Mouse (Mus musculus) erythroid progenitor cell, adult 5-6 weeks (primary cell): ENCODE data around the gene Ewsr1. TPM values are rescaled to one million over a fixed set of nuclear protein-coding genes. Genes with fewer than 3 reads are reported as not detected.

Source experiments
- ATAC-seq: replicated peaks from 2 replicates; pipeline ENCODE4 v1.8.0; 2016; ENCODE audit warnings: moderate number of reproducible peaks, mild to moderate bottlenecking, moderate TSS enrichment, inconsistent platforms; ENCODE audit not compliant: poor library complexity, low FRiP score, severe bottlenecking
- total RNA-seq, 2 experiments: library from RNA; stranded (forward) in 1 of 2; stranded (reverse) in 1 of 2; fragments of 150-400 nt in 1 of 2; fragments of 186-747, 209-891 nt in 1 of 2; gene quantifications; 2 replicates each; pipeline versions ENCODE4 v1.2.3 to v1.2.4; 2015 to 2017; ENCODE audit warnings: low replicate concordance in 2 of 2

Ewsr1 gene
- total RNA-seq, 2 experiments from 2014 or later: 242 to 439 TPM

GRCm38 (mm10) chr11:5033136-5033535, 65.9 kb downstream of the Ewsr1 start:
- ATAC-seq: 0 out of 2 replicates have a peak, but pooled peaks have one; percentile 28

DNA sequence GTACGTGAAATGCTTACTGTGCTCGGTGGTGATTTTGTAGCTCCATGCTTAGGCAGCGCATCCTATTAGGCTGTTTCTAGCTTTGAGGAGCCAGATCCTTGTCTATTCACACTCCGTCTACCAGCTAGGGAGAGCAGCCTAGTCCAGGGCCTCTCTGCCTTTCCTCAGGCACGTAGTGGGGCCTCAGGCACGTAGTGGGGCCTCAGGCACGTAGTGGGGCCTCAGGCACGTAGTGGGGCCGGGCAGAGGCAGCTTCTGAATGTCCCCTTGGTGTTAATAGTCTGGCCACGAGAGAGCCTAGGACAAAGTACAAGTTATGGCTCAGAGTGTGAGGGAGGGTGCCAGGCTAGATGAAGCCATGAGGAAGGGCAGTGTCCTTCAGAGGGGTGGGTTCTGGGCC, 66.4 kb downstream of the Ewsr1 start:
- ATAC-seq: no peak

GRCm38 (mm10) chr11:5028228-5028627, 70.8 kb downstream of the Ewsr1 start:
- ATAC-seq: no peak

DNA sequence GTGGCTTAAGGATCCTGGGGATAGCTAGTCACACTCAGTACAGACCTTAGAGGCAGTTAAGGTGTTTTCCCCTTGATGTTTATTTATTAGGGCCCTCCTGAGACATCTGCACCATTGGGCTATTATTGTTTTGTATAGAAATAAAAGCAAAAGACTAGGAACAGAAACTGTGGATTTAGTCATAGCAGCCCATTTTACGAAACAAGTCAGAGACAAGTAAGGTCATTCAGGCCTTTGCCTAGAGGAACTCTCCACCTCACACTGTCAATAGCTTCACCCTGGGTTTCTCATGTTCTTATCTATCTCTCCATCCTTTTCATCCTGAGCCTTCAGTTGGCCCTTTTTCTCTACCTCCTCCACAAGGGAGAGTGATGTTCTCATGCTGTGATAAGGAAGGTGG, 74.0 kb downstream of the Ewsr1 start:
- ATAC-seq: no peak

Other genes with a start within 250 kb of the Ewsr1 start
- 7.2 and 7.5 TPM in 2 replicates for gene Nf2, start 249.7 kb downstream of the Ewsr1 start, total RNA-seq (2015; ENCODE audit: low replicate concordance)
- gene Nf2, start 249.7 kb downstream of the Ewsr1 start, total RNA-seq (2017; ENCODE audit: low replicate concordance): 18.2 and 19.0 TPM in 2 replicates
- gene Nipsnap1, start 225.3 kb downstream of the Ewsr1 start, total RNA-seq (2015; ENCODE audit: low replicate concordance): not detected in 2 replicates
- gene Nipsnap1, start 225.3 kb downstream of the Ewsr1 start, total RNA-seq (2017; ENCODE audit: low replicate concordance): 1.3 and 12.7 TPM in 2 replicates
- 3.6 and 4.6 TPM in 2 replicates for gene Thoc5, start 203.9 kb downstream of the Ewsr1 start, total RNA-seq (2015; ENCODE audit: low replicate concordance)
- gene Thoc5, start 203.9 kb downstream of the Ewsr1 start, total RNA-seq (2017; ENCODE audit: low replicate concordance): 8.3 and 12.7 TPM in 2 replicates
- gene Nefh, start 151.2 kb downstream of the Ewsr1 start, total RNA-seq (2015; ENCODE audit: low replicate concordance): not detected in 2 replicates
- 0.39 and 0.98 TPM in 2 replicates for gene Nefh, start 151.2 kb downstream of the Ewsr1 start, total RNA-seq (2017; ENCODE audit: low replicate concordance)
- gene Ap1b1, start 112.4 kb downstream of the Ewsr1 start, total RNA-seq (2015; ENCODE audit: low replicate concordance): 42.8 and 126 TPM in 2 replicates
- gene Ap1b1, start 112.4 kb downstream of the Ewsr1 start, total RNA-seq (2017; ENCODE audit: low replicate concordance): 91.6 and 103 TPM in 2 replicates
- gene Rasl10a, start 41.1 kb downstream of the Ewsr1 start, total RNA-seq (2015; ENCODE audit: low replicate concordance): not detected in 2 replicates
- 1.5 TPM in 1 of 2 replicates, not detected in the other for gene Rasl10a, start 41.1 kb downstream of the Ewsr1 start, total RNA-seq (2017; ENCODE audit: low replicate concordance)
- 0.42 and 2.2 TPM in 2 replicates for gene Gas2l1, start 33.9 kb downstream of the Ewsr1 start, total RNA-seq (2015; ENCODE audit: low replicate concordance)
- 1.7 TPM in 1 of 2 replicates, not detected in the other for gene Gas2l1, start 33.9 kb downstream of the Ewsr1 start, total RNA-seq (2017; ENCODE audit: low replicate concordance)
- 2.2 and 23.5 TPM in 2 replicates for gene Rhbdd3, start 340 bp downstream of the Ewsr1 start, total RNA-seq (2015; ENCODE audit: low replicate concordance)
- 3.6 and 4.6 TPM in 2 replicates for gene Rhbdd3, start 340 bp downstream of the Ewsr1 start, total RNA-seq (2017; ENCODE audit: low replicate concordance)
- not detected in 2 replicates for gene Emid1, start 53.0 kb upstream of the Ewsr1 start, total RNA-seq (2015; ENCODE audit: low replicate concordance)
- 0.90 and 5.5 TPM in 2 replicates for gene Emid1, start 53.0 kb upstream of the Ewsr1 start, total RNA-seq (2017; ENCODE audit: low replicate concordance)
- gene Kremen1, start 162.3 kb upstream of the Ewsr1 start, total RNA-seq (2015; ENCODE audit: low replicate concordance): 0.36 and 1.3 TPM in 2 replicates
- 0.39 and 1.4 TPM in 2 replicates for gene Kremen1, start 162.3 kb upstream of the Ewsr1 start, total RNA-seq (2017; ENCODE audit: low replicate concordance)